Mouse (Mus musculus): Measurements from ENCODE around the gene Eipr1. TPM values are rescaled to one million over a fixed set of nuclear protein-coding genes. Genes with fewer than 3 reads are reported as not detected.

The Eipr1 gene
- polyA plus RNA-seq, 1 experiment from 2014 or later = 15.5 TPM

GRCm38 (mm10) chr12:28896577-28896976 is 145.0 kb downstream of the Eipr1 start:
- no peaks in the 10 kb centered on the region for H3K4me1 ChIP-seq (ENCODE audit: insufficient read depth)
- no peak overlapping the region for H3K27ac ChIP-seq (ENCODE audit: low read depth)
- no peak overlapping the region for H3K4me2 ChIP-seq (ENCODE audit: low read depth, low read length)
- H3K9ac ChIP-seq (replicated peaks) = no peak overlapping the region
- peaks cover 3% of the 10 kb centered on the region; the same call in 1 of the 2 replicates for H3K9me3 ChIP-seq (ENCODE audit: low read length)
- no peaks in the 10 kb centered on the region for H3K36me3 ChIP-seq (replicated peaks; ENCODE audit: insufficient read depth, low read length)
- DNase-seq = no peak
- no peak for ATAC-seq
- 72% methylated on average over 3 of the region's 3 CpGs for WGBS (ENCODE audit: insufficient replicate concordance)
- no peak for TF ChIP-seq EP300 (IDR thresholded peaks at IDR 0.05; ENCODE audit: low read depth)
- TF ChIP-seq CTCF (IDR thresholded peaks at IDR 0.05; ENCODE audit: low read depth) = no peak
- H3K27me3 ChIP-seq (ENCODE audit: insufficient read depth, low read length) = no peaks in the 10 kb centered on the region
- H3K4me3 ChIP-seq (ENCODE audit: low read depth, low read length) = no peak overlapping the region

GRCm38 (mm10) chr12:28898307-28898706 is 146.7 kb downstream of the Eipr1 start:
- H3K9ac ChIP-seq (replicated peaks) = no peak overlapping the region
- no peak overlapping the region for H3K4me3 ChIP-seq (ENCODE audit: low read depth, low read length)
- WGBS (ENCODE audit: insufficient replicate concordance) = 72% methylated on average over 6 of the region's 6 CpGs
- no peak for TF ChIP-seq EP300 (IDR thresholded peaks at IDR 0.05; ENCODE audit: low read depth)
- no peak for TF ChIP-seq CTCF (IDR thresholded peaks at IDR 0.05; ENCODE audit: low read depth)
- H3K27ac ChIP-seq (ENCODE audit: low read depth) = no peak overlapping the region
- DNase-seq (no peak), ATAC-seq (peak; percentile 85)
- peaks cover 3% of the 10 kb centered on the region; the same call in 1 of the 2 replicates for H3K9me3 ChIP-seq (ENCODE audit: low read length)
- no peak overlapping the region for H3K4me2 ChIP-seq (ENCODE audit: low read depth, low read length)
- H3K27me3 ChIP-seq (ENCODE audit: insufficient read depth, low read length) = no peaks in the 10 kb centered on the region
- no peaks in the 10 kb centered on the region for H3K4me1 ChIP-seq (ENCODE audit: insufficient read depth)
- H3K36me3 ChIP-seq (replicated peaks; ENCODE audit: insufficient read depth, low read length) = no peaks in the 10 kb centered on the region

- H3K4me3 ChIP-seq (ENCODE audit: low read depth, low read length) = no peak overlapping the region
- no peaks in the 10 kb centered on the region for H3K36me3 ChIP-seq (replicated peaks; ENCODE audit: insufficient read depth, low read length)
- H3K9me3 ChIP-seq (ENCODE audit: low read length) = peaks cover 3% of the 10 kb centered on the region; the same call in 1 of the 2 replicates
- no peaks in the 10 kb centered on the region for H3K4me1 ChIP-seq (ENCODE audit: insufficient read depth)
- 61% methylated on average over 4 of the region's 4 CpGs for WGBS (ENCODE audit: insufficient replicate concordance)
- no peak overlapping the region for H3K27ac ChIP-seq (ENCODE audit: low read depth)
- no peaks in the 10 kb centered on the region for H3K27me3 ChIP-seq (ENCODE audit: insufficient read depth, low read length)
- no peak for TF ChIP-seq EP300 (IDR thresholded peaks at IDR 0.05; ENCODE audit: low read depth)
- no peak for TF ChIP-seq CTCF (IDR thresholded peaks at IDR 0.05; ENCODE audit: low read depth)
- DNase-seq = no peak
- H3K4me2 ChIP-seq (ENCODE audit: low read depth, low read length) = no peak overlapping the region
- no peak for ATAC-seq
- no peak overlapping the region for H3K9ac ChIP-seq (replicated peaks)
These were observed 148.1 kb downstream of the Eipr1 start for GRCm38 (mm10) chr12:28899696-28900095.

- 64% methylated on average over 4 of the region's 4 CpGs for WGBS (ENCODE audit: insufficient replicate concordance)
- ATAC-seq = no peak
- Histone ChIP-seq H3K4me1 (ENCODE audit: insufficient read depth) (no peaks in the 10 kb centered on the region), H3K27ac (ENCODE audit: low read depth) (no peak overlapping the region), H3K9me3 (ENCODE audit: low read length) (peaks cover 3% of the 10 kb centered on the region; the same call in 1 of the 2 replicates), H3K9ac (replicated peaks) (no peak overlapping the region), H3K4me2 (ENCODE audit: low read depth, low read length) (no peak overlapping the region), H3K27me3 (ENCODE audit: insufficient read depth, low read length) (no peaks in the 10 kb centered on the region), H3K4me3 (ENCODE audit: low read depth, low read length) (no peak overlapping the region), H3K36me3 (replicated peaks; ENCODE audit: insufficient read depth, low read length) (no peaks in the 10 kb centered on the region)
- no peak for DNase-seq
- TF ChIP-seq CTCF (IDR thresholded peaks at IDR 0.05; ENCODE audit: low read depth) (no peak), EP300 (IDR thresholded peaks at IDR 0.05; ENCODE audit: low read depth) (no peak)
These were observed 148.7 kb downstream of the Eipr1 start for GRCm38 (mm10) chr12:28900341-28900740.

GRCm38 (mm10) chr12:28902132-28902531 is 150.5 kb downstream of the Eipr1 start:
- Histone ChIP-seq H3K9me3 (ENCODE audit: low read length) (peaks cover 3% of the 10 kb centered on the region; the same call in 1 of the 2 replicates), H3K4me1 (ENCODE audit: insufficient read depth) (no peaks in the 10 kb centered on the region), H3K9ac (replicated peaks) (no peak overlapping the region), H3K4me2 (ENCODE audit: low read depth, low read length) (no peak overlapping the region), H3K36me3 (replicated peaks; ENCODE audit: insufficient read depth, low read length) (no peaks in the 10 kb centered on the region), H3K27ac (ENCODE audit: low read depth) (no peak overlapping the region), H3K4me3 (ENCODE audit: low read depth, low read length) (no peak overlapping the region), H3K27me3 (ENCODE audit: insufficient read depth, low read length) (no peaks in the 10 kb centered on the region)
- 72% methylated on average over 3 of the region's 3 CpGs for WGBS (ENCODE audit: insufficient replicate concordance)
- TF ChIP-seq CTCF (IDR thresholded peaks at IDR 0.05; ENCODE audit: low read depth) (no peak), EP300 (IDR thresholded peaks at IDR 0.05; ENCODE audit: low read depth) (no peak)
- DNase-seq (no peak), ATAC-seq (no peak)

GRCm38 (mm10) chr12:28903082-28903481 is 151.5 kb downstream of the Eipr1 start:
- no peaks in the 10 kb centered on the region for H3K27me3 ChIP-seq (ENCODE audit: insufficient read depth, low read length)
- no peaks in the 10 kb centered on the region for H3K36me3 ChIP-seq (replicated peaks; ENCODE audit: insufficient read depth, low read length)
- WGBS (ENCODE audit: insufficient replicate concordance) = 75% methylated on average over 4 of the region's 4 CpGs
- no peak overlapping the region for H3K9ac ChIP-seq (replicated peaks)
- H3K4me1 ChIP-seq (ENCODE audit: insufficient read depth) = no peaks in the 10 kb centered on the region
- no peak overlapping the region for H3K27ac ChIP-seq (ENCODE audit: low read depth)
- H3K4me3 ChIP-seq (ENCODE audit: low read depth, low read length) = no peak overlapping the region
- TF ChIP-seq CTCF (IDR thresholded peaks at IDR 0.05; ENCODE audit: low read depth) (no peak), EP300 (IDR thresholded peaks at IDR 0.05; ENCODE audit: low read depth) (no peak)
- H3K4me2 ChIP-seq (ENCODE audit: low read depth, low read length) = no peak overlapping the region
- ATAC-seq (no peak), DNase-seq (no peak)
- H3K9me3 ChIP-seq (ENCODE audit: low read length) = no peaks in the 10 kb centered on the region

- Histone ChIP-seq H3K27me3 (ENCODE audit: insufficient read depth, low read length) (no peaks in the 10 kb centered on the region), H3K36me3 (replicated peaks; ENCODE audit: insufficient read depth, low read length) (no peaks in the 10 kb centered on the region), H3K9ac (replicated peaks) (no peak overlapping the region), H3K4me2 (ENCODE audit: low read depth, low read length) (no peak overlapping the region), H3K4me1 (ENCODE audit: insufficient read depth) (no peaks in the 10 kb centered on the region), H3K4me3 (ENCODE audit: low read depth, low read length) (no peak overlapping the region), H3K9me3 (ENCODE audit: low read length) (no peaks in the 10 kb centered on the region), H3K27ac (ENCODE audit: low read depth) (no peak overlapping the region)
- TF ChIP-seq EP300 (IDR thresholded peaks at IDR 0.05; ENCODE audit: low read depth) (no peak), CTCF (IDR thresholded peaks at IDR 0.05; ENCODE audit: low read depth) (no peak)
- no peak for ATAC-seq
- no peak for DNase-seq
- WGBS (ENCODE audit: insufficient replicate concordance) = 60% methylated on average over 6 of the region's 6 CpGs
These were observed 153.9 kb downstream of the Eipr1 start for GRCm38 (mm10) chr12:28905486-28905885.
